Mouse (Mus musculus) CD4-positive naive resting alpha-beta T cell, adult 76 days (primary cell): ENCODE results near the gene Spaca1. TPM values are rescaled to one million over a fixed set of nuclear protein-coding genes. Genes with fewer than 3 reads are reported as not detected.

Source experiments
- total RNA-seq: library from RNA; stranded (reverse); gene quantifications from one replicate; pipeline ENCODE4 v1.2.4, GENCODE M21; 2023

Gene Spaca1
- 1.8 TPM for total RNA-seq

GRCm38 (mm10) chr4:34049571-34050255 lies at the start of gene Spaca1:
Spaca1 (minus strand) TSS chr4:34050191.

Other genes with a start within 250 kb of the Spaca1 start
- not detected for gene Cnr1, start 125.6 kb downstream of the Spaca1 start, total RNA-seq